Mouse (Mus musculus): Measurements from ENCODE around the gene Gpm6a. TPM values are rescaled to one million over a fixed set of nuclear protein-coding genes. Genes with fewer than 3 reads are reported as not detected.

Gene Gpm6a
- not detected for polyA plus RNA-seq (2021)

- ATAC-seq (no peak), DNase-seq (ENCODE audit: low read depth, low spot score) (no peak)
- TF ChIP-seq CTCF (IDR thresholded peaks at IDR 0.05): no peak
- ChIA-PET POLR2A (no interaction called here), CTCF (no interaction called here)
- in situ Hi-C loops (cut with MboI; ENCODE audit: low pct_unique_long_range_greater_than_20kb): no loop called here
- peaks cover 51% of the 10 kb centered on the region for H3K27me3 ChIP-seq
Measured at GRCm38 (mm10) chr8:54954741-54955455, at the start of gene Gpm6a. Gene Gpm6a, plus strand, starts transcription at chr8:54954843.

- ChIA-PET CTCF (interaction anchor here (0.6 kb wide), 1 partner anchor 16 kb away, joined by 3 read pairs; no protein-coding TSS in a partner anchor), POLR2A (no interaction called here)
- no peak for DNase-seq (ENCODE audit: low read depth, low spot score)
- peaks cover 13% of the 10 kb centered on the region for H3K27me3 ChIP-seq
- no peak for ATAC-seq
- in situ Hi-C loops (cut with MboI; ENCODE audit: low pct_unique_long_range_greater_than_20kb): no loop called here
- no peak for TF ChIP-seq CTCF (IDR thresholded peaks at IDR 0.05)
Measured at GRCm38 (mm10) chr8:54912891-54913290, 41.8 kb upstream of the Gpm6a start.

DNA sequence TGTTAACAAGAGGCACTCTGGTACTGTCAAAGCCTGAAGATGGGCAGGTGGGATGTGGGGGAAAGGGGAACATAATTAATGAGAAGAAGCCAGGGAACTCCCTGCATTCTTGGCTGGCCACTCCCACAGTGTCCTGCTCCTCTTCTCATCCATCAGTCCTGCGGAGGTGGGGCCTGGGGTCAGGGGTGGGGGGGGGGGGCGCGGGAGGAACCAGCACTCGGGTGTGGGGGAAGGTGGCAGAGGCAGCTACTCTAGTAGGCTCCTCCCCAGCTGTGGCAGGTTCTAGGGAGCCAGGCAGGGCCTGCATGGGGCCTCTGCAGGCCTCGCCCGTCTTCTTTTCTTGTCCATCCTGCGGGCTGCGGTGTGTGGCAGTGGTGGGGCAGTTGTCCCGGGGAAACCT lies 36.9 kb upstream of the Gpm6a start:
- ATAC-seq (no peak), DNase-seq (ENCODE audit: low read depth, low spot score) (no peak)
- no peak for TF ChIP-seq CTCF (IDR thresholded peaks at IDR 0.05)
- H3K27me3 ChIP-seq: peaks cover 9% of the 10 kb centered on the region
- in situ Hi-C loops (cut with MboI; ENCODE audit: low pct_unique_long_range_greater_than_20kb): no loop called here
- CTCF ChIA-PET: no interaction called here
- POLR2A ChIA-PET: no interaction called here

- DNase-seq (ENCODE audit: low read depth, low spot score) (no peak), ATAC-seq (no peak)
- H3K27me3 ChIP-seq: peaks cover 11% of the 10 kb centered on the region
- POLR2A ChIA-PET: interaction anchor here (0.6 kb wide), 1 partner anchor 24 kb away, joined by 3 read pairs; no protein-coding TSS in a partner anchor
- CTCF ChIA-PET: no interaction called here
- no peak for TF ChIP-seq CTCF (IDR thresholded peaks at IDR 0.05)
- in situ Hi-C loops (cut with MboI; ENCODE audit: low pct_unique_long_range_greater_than_20kb): no loop called here
Measured at GRCm38 (mm10) chr8:54922160-54922855, 32.3 kb upstream of the Gpm6a start.

DNA sequence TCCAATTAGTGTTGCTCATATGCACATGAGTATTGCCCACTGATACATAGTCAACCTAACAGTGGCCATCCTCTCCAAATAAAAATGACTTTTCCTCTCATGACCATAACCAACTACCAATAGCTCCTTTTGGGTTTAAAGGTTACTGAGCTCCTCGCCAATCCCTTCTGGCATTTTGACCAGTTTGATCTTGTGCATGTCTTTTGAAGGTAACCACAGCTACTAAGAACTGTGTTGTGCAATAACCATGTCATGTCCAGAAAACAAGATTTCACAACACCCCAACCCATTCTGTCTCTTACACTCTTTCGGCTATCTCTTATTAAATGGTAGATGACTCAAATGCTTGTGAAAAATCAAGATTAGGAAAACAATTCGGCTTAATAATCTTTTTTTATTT lies 29.7 kb upstream of the Gpm6a start:
- in situ Hi-C loops (cut with MboI; ENCODE audit: low pct_unique_long_range_greater_than_20kb): no loop called here
- ATAC-seq (no peak), DNase-seq (ENCODE audit: low read depth, low spot score) (no peak)
- ChIA-PET POLR2A (no interaction called here), CTCF (no interaction called here)
- H3K27me3 ChIP-seq: peaks cover 11% of the 10 kb centered on the region
- TF ChIP-seq CTCF (IDR thresholded peaks at IDR 0.05): no peak

DNA sequence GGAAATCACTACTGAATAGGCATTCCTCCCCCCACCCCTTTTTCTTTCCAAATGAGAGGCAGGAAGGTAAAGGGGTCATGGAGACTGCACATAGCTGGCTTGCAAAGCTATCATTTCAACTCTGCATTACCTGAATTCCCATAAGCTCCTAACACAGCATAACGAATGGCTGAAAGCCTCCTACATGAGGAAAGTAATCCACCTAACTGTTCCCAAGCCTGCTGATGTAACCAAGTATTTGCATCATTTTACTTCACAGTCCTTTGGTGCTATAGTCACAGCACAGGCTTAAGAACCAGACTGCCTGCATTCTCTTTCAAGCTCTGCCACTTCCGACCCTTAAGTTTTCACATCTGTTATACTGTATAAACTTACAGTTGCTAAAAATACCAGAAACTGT lies 22.3 kb upstream of the Gpm6a start:
- DNase-seq (ENCODE audit: low read depth, low spot score): no peak
- TF ChIP-seq CTCF (IDR thresholded peaks at IDR 0.05): no peak
- POLR2A ChIA-PET: no interaction called here

GRCm38 (mm10) chr8:54953351-54953750 lies 1.3 kb upstream of the Gpm6a start:
- ATAC-seq (no peak), DNase-seq (ENCODE audit: low read depth, low spot score) (no peak)
- H3K27me3 ChIP-seq: peaks cover 40% of the 10 kb centered on the region
- ChIA-PET CTCF (no interaction called here), POLR2A (no interaction called here)
- in situ Hi-C loops (cut with MboI; ENCODE audit: low pct_unique_long_range_greater_than_20kb): no loop called here
- no peak for TF ChIP-seq CTCF (IDR thresholded peaks at IDR 0.05)

More for the DNA sequence above, 22.3 kb upstream of the Gpm6a start:
- CTCF ChIA-PET: no interaction called here
- in situ Hi-C loops (cut with MboI; ENCODE audit: low pct_unique_long_range_greater_than_20kb): no loop called here
- no peak for ATAC-seq
- peaks cover 4% of the 10 kb centered on the region for H3K27me3 ChIP-seq

DNA sequence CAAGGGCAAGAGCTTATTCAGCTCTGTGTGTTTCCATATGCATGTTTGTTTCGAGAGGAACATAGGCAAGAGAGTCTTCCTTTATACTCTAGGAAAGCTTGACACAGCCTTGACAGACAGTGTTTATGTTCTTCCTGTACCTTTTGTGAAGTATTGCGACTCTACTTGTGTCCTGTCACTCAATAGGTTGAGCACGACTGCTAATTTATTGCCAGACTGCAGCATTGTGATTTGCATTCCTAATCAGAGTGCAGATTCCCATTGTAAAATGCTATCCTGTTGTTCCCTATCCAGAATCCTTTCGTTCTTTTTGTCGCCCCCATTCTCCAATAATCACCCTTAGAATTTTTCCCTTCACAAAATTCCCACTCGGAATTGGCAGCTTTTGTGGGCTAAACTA lies 613 bp upstream of the Gpm6a start:
- no peak for DNase-seq (ENCODE audit: low read depth, low spot score)
- ATAC-seq: no peak
- in situ Hi-C loops (cut with MboI; ENCODE audit: low pct_unique_long_range_greater_than_20kb): no loop called here
- peaks cover 47% of the 10 kb centered on the region for H3K27me3 ChIP-seq
- POLR2A ChIA-PET: no interaction called here
- no peak for TF ChIP-seq CTCF (IDR thresholded peaks at IDR 0.05)
- CTCF ChIA-PET: no interaction called here

DNA sequence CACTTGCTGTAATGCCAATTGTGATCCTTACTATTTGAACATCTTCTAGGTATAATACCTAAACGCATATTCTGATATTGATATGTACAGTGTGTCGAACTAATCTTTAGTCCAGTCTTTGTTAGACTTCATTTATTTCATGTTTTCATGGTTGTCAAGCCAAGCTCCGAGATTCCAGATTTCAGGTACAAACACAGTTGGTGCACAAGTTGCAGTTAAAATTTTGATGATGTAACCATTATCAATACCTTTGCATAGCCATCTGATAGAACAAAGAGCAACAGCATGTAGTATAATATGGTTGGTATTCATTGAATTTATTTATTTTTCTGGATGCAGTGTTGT lies 785 bp downstream of the Gpm6a start:
- in situ Hi-C loops (cut with MboI; ENCODE audit: low pct_unique_long_range_greater_than_20kb): no loop called here
- CTCF ChIA-PET: no interaction called here

DNA sequence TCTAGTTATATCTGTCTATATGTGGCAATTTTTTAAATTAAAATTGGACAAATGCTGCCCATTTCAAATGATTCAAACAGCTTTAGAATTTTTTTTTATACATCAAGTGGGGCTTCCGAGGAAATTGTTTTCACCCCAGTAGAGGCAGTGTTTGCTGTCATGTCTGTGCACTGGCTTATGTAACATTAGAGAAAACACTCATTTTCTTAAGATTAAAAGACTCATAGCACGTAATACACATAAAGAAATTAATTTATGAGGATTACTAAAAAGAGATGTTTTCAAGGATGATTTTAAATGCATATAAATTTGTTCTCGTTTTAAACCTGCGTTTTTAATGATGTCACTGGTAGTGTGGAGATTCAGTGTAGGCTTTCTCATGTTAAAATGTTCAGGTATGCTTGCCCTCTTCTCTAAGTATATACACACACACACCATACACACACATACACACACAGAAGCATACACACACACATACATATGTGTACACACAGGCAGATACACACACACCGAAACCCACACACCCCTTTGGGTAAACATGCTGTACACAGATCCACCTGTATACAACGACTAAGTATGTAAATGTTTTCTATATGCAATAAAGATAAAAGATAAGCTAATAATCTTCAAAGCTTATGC lies 1.4 kb downstream of the Gpm6a start:
- in situ Hi-C loops (cut with MboI; ENCODE audit: low pct_unique_long_range_greater_than_20kb): no loop called here
- POLR2A ChIA-PET: no interaction called here

More for the DNA sequence above, 785 bp downstream of the Gpm6a start:
- peaks cover 51% of the 10 kb centered on the region for H3K27me3 ChIP-seq
- POLR2A ChIA-PET: no interaction called here
- TF ChIP-seq CTCF (IDR thresholded peaks at IDR 0.05): no peak
- no peak for ATAC-seq
- DNase-seq (ENCODE audit: low read depth, low spot score): no peak

GRCm38 (mm10) chr8:54956787-54957186 lies 2.1 kb downstream of the Gpm6a start:
- no peak for ATAC-seq

More for the DNA sequence above, 1.4 kb downstream of the Gpm6a start:
- TF ChIP-seq CTCF (IDR thresholded peaks at IDR 0.05): no peak
- H3K27me3 ChIP-seq: peaks cover 54% of the 10 kb centered on the region
- DNase-seq (ENCODE audit: low read depth, low spot score) (no peak), ATAC-seq (no peak)
- CTCF ChIA-PET: no interaction called here

More at GRCm38 (mm10) chr8:54956787-54957186, 2.1 kb downstream of the Gpm6a start:
- in situ Hi-C loops (cut with MboI; ENCODE audit: low pct_unique_long_range_greater_than_20kb): no loop called here
- ChIA-PET POLR2A (no interaction called here), CTCF (no interaction called here)
- no peak for DNase-seq (ENCODE audit: low read depth, low spot score)
- TF ChIP-seq CTCF (IDR thresholded peaks at IDR 0.05): no peak
- peaks cover 58% of the 10 kb centered on the region for H3K27me3 ChIP-seq
